Mouse (Mus musculus): Measurements from ENCODE around the gene Nfrkb. TPM values are rescaled to one million over a fixed set of nuclear protein-coding genes. Genes with fewer than 3 reads are reported as not detected.

Nfrkb gene
- 20.0 and 24.0 TPM in 2 replicates for polyA plus RNA-seq (2016; fragmentation: Nextera tagmentation; extraction: Ambion mirVana)

- H3K27ac ChIP-seq = peak within 1 kb of the TSS; percentile 94
- peak within 1 kb of the TSS; percentile 90 for H3K4me3 ChIP-seq
- WGBS = under 1% methylated on average over 46 of the region's 46 CpGs
- peaks cover 19% of the 10 kb centered on the region for H3K4me1 ChIP-seq
- no peaks in the 10 kb centered on the region for H3K9me3 ChIP-seq
- peak; percentile 93 for DNase-seq (ENCODE audit: extremely low spot score, low spot score)
- no peaks in the 10 kb centered on the region for H3K27me3 ChIP-seq (ENCODE audit: poor library complexity, severe bottlenecking)
- H3K36me3 ChIP-seq (replicated peaks) = peaks cover 24% of the 10 kb centered on the region
Observed at GRCm38 (mm10) chr9:31385947-31386354, at the start of gene Nfrkb. Nfrkb (plus strand) TSS chr9:31386192.

GRCm38 (mm10) chr9:31344289-31344831 is 41.6 kb upstream of the Nfrkb start:
- Histone ChIP-seq H3K36me3 (replicated peaks) (peaks cover 31% of the 10 kb centered on the region), H3K27ac (no peak overlapping the region), H3K4me1 (peaks cover 7% of the 10 kb centered on the region), H3K4me3 (no peak overlapping the region), H3K9me3 (no peaks in the 10 kb centered on the region), H3K27me3 (ENCODE audit: poor library complexity, severe bottlenecking) (no peaks in the 10 kb centered on the region)
- 69% methylated on average over 11 of the region's 11 CpGs for WGBS
- no peak for DNase-seq (ENCODE audit: extremely low spot score, low spot score)

GRCm38 (mm10) chr9:31346575-31347080 is 39.4 kb upstream of the Nfrkb start:
- H3K27ac ChIP-seq = no peak overlapping the region
- DNase-seq (ENCODE audit: extremely low spot score, low spot score) = no peak
- WGBS = 82% methylated on average over 15 of the region's 15 CpGs
- no peaks in the 10 kb centered on the region for H3K27me3 ChIP-seq (ENCODE audit: poor library complexity, severe bottlenecking)
- H3K36me3 ChIP-seq (replicated peaks) = peaks cover 26% of the 10 kb centered on the region
- H3K4me1 ChIP-seq = peaks cover 7% of the 10 kb centered on the region
- no peak overlapping the region for H3K4me3 ChIP-seq
- H3K9me3 ChIP-seq = no peaks in the 10 kb centered on the region

GRCm38 (mm10) chr9:31348458-31348857 is 37.5 kb upstream of the Nfrkb start:
- WGBS = 84% methylated on average over 4 of the region's 4 CpGs
- H3K4me3 ChIP-seq = no peak overlapping the region
- H3K4me1 ChIP-seq = peaks cover 7% of the 10 kb centered on the region
- no peak for DNase-seq (ENCODE audit: extremely low spot score, low spot score)
- no peak overlapping the region for H3K27ac ChIP-seq
- peaks cover 25% of the 10 kb centered on the region for H3K36me3 ChIP-seq (replicated peaks)
- H3K9me3 ChIP-seq = no peaks in the 10 kb centered on the region
- no peaks in the 10 kb centered on the region for H3K27me3 ChIP-seq (ENCODE audit: poor library complexity, severe bottlenecking)

GRCm38 (mm10) chr9:31348915-31349314 is 37.1 kb upstream of the Nfrkb start:
- Histone ChIP-seq H3K4me1 (peaks cover 7% of the 10 kb centered on the region), H3K36me3 (replicated peaks) (peaks cover 28% of the 10 kb centered on the region), H3K27me3 (ENCODE audit: poor library complexity, severe bottlenecking) (no peaks in the 10 kb centered on the region), H3K27ac (no peak overlapping the region), H3K4me3 (no peak overlapping the region), H3K9me3 (no peaks in the 10 kb centered on the region)
- WGBS = 70% methylated on average over 11 of the region's 11 CpGs
- peak; percentile 51 for DNase-seq (ENCODE audit: extremely low spot score, low spot score)

- H3K27me3 ChIP-seq (ENCODE audit: poor library complexity, severe bottlenecking) = no peaks in the 10 kb centered on the region
- WGBS = 93% methylated on average over 2 of the region's 2 CpGs
- no peak overlapping the region for H3K27ac ChIP-seq
- no peak for DNase-seq (ENCODE audit: extremely low spot score, low spot score)
- H3K4me3 ChIP-seq = no peak overlapping the region
- H3K9me3 ChIP-seq = no peaks in the 10 kb centered on the region
- H3K36me3 ChIP-seq (replicated peaks) = peaks cover 54% of the 10 kb centered on the region
- H3K4me1 ChIP-seq = no peaks in the 10 kb centered on the region
Observed at GRCm38 (mm10) chr9:31352716-31353115, 33.3 kb upstream of the Nfrkb start.

- peaks cover 62% of the 10 kb centered on the region for H3K36me3 ChIP-seq (replicated peaks)
- H3K27me3 ChIP-seq (ENCODE audit: poor library complexity, severe bottlenecking) = no peaks in the 10 kb centered on the region
- 89% methylated on average over 10 of the region's 10 CpGs for WGBS
Observed at GRCm38 (mm10) chr9:31353518-31353917, 32.5 kb upstream of the Nfrkb start.

GRCm38 (mm10) chr9:31354051-31354450 is 31.9 kb upstream of the Nfrkb start:
- peaks cover 64% of the 10 kb centered on the region for H3K36me3 ChIP-seq (replicated peaks)
- 92% methylated on average over 7 of the region's 7 CpGs for WGBS

More at GRCm38 (mm10) chr9:31353518-31353917, 32.5 kb upstream of the Nfrkb start:
- H3K4me1 ChIP-seq = no peaks in the 10 kb centered on the region
- no peak for DNase-seq (ENCODE audit: extremely low spot score, low spot score)
- H3K4me3 ChIP-seq = no peak overlapping the region
- no peak overlapping the region for H3K27ac ChIP-seq
- no peaks in the 10 kb centered on the region for H3K9me3 ChIP-seq

GRCm38 (mm10) chr9:31363698-31364609 is 22.0 kb upstream of the Nfrkb start:
- Histone ChIP-seq H3K9me3 (no peaks in the 10 kb centered on the region), H3K4me1 (no peaks in the 10 kb centered on the region), H3K4me3 (no peak overlapping the region), H3K27ac (no peak overlapping the region), H3K27me3 (ENCODE audit: poor library complexity, severe bottlenecking) (no peaks in the 10 kb centered on the region), H3K36me3 (replicated peaks) (peaks cover 66% of the 10 kb centered on the region)
- 93% methylated on average over 9 of the region's 9 CpGs for WGBS
- DNase-seq (ENCODE audit: extremely low spot score, low spot score) = no peak

More at GRCm38 (mm10) chr9:31354051-31354450, 31.9 kb upstream of the Nfrkb start:
- Histone ChIP-seq H3K27me3 (ENCODE audit: poor library complexity, severe bottlenecking) (no peaks in the 10 kb centered on the region), H3K4me3 (no peak overlapping the region), H3K4me1 (no peaks in the 10 kb centered on the region), H3K27ac (no peak overlapping the region), H3K9me3 (no peaks in the 10 kb centered on the region)
- no peak for DNase-seq (ENCODE audit: extremely low spot score, low spot score)

- Histone ChIP-seq H3K9me3 (no peaks in the 10 kb centered on the region), H3K27me3 (ENCODE audit: poor library complexity, severe bottlenecking) (no peaks in the 10 kb centered on the region), H3K36me3 (replicated peaks) (peaks cover 61% of the 10 kb centered on the region), H3K4me1 (no peaks in the 10 kb centered on the region), H3K4me3 (no peak overlapping the region), H3K27ac (no peak overlapping the region)
- 89% methylated on average over 8 of the region's 8 CpGs for WGBS
- DNase-seq (ENCODE audit: extremely low spot score, low spot score) = no peak
Observed at GRCm38 (mm10) chr9:31365086-31365485, 20.9 kb upstream of the Nfrkb start.

GRCm38 (mm10) chr9:31371740-31372139 is 14.3 kb upstream of the Nfrkb start:
- H3K27me3 ChIP-seq (ENCODE audit: poor library complexity, severe bottlenecking) = no peaks in the 10 kb centered on the region
- H3K27ac ChIP-seq = no peak overlapping the region
- H3K4me1 ChIP-seq = no peaks in the 10 kb centered on the region
- H3K36me3 ChIP-seq (replicated peaks) = peaks cover 56% of the 10 kb centered on the region
- WGBS = 93% methylated on average over 3 of the region's 3 CpGs
- no peak overlapping the region for H3K4me3 ChIP-seq
- peaks cover 13% of the 10 kb centered on the region for H3K9me3 ChIP-seq
- no peak for DNase-seq (ENCODE audit: extremely low spot score, low spot score)

- Histone ChIP-seq H3K36me3 (replicated peaks) (peaks cover 44% of the 10 kb centered on the region), H3K4me1 (no peaks in the 10 kb centered on the region), H3K27ac (no peak overlapping the region), H3K4me3 (no peak overlapping the region), H3K9me3 (peaks cover 13% of the 10 kb centered on the region), H3K27me3 (ENCODE audit: poor library complexity, severe bottlenecking) (no peaks in the 10 kb centered on the region)
- no peak for DNase-seq (ENCODE audit: extremely low spot score, low spot score)
Observed at GRCm38 (mm10) chr9:31376661-31377060, 9.3 kb upstream of the Nfrkb start.

All from forebrain, embryonic 10.5 days (tissue).